Mouse (Mus musculus) heart, postnatal 0 days (tissue): ENCODE results near the gene Hnrnpab.

Experiments used
- CTCF ChIP-seq: IDR thresholded peaks from 2 replicates; pipeline ENCODE4 v1.5.1; 2016; ENCODE audit warnings: antibody characterized with exemption, control low read depth, low read depth
- EP300 ChIP-seq: IDR thresholded peaks from 2 replicates; pipeline ENCODE4 v1.6.1; 2016; ENCODE audit warnings: antibody characterized with exemption, low read depth

- no peak for TF ChIP-seq CTCF
- TF ChIP-seq EP300 = no peak
Observed at GRCm38 (mm10) chr11:51593849-51594248, 12.8 kb downstream of the Hnrnpab start.
